Mouse (Mus musculus): ENCODE measurements around the gene Klhl8. TPM values are rescaled to one million over a fixed set of nuclear protein-coding genes. Genes with fewer than 3 reads are reported as not detected.

The Klhl8 gene
- polyA plus RNA-seq (2012; rRNA removed) = 9.8 and 14.9 TPM in 2 replicates

DNA sequence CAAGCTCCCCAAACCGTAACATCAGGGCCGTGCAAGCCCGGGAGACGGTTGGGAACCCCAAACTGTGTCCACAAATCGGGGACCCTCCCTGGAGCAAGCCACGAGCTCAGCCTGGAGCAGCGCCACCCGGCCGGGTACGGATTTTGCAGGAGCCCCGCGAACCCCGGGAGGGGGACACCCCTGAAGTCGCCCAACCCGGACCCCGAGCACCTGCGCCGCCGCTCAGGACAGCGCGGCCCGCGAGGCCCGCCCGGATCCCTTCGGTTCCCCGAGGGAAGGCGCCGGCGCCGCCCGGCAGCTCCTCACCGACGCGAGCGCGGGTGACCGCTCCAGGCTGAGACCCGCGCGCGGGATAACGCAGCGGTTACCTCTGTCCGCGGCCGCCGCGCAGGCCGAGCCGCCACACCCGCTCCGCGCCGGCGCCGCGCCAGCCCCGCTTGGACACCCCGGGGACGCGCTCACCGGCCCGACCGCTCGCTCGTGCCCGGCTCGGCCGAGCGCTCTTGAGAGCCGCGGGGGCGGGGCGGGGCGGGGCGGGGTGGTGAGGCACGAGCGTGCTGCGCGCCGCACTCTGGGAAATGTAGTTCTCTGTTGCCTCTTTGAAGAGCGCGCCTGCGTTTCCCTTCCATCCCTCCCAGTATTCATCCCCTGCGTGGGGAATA is at the start of gene Klhl8:
Gene Klhl8, minus strand, starts transcription at position 512 of the 662 bp plus-strand sequence.

Other genes starting within 250 kb of the Klhl8 start
- 7.5 and 9.8 TPM in 2 replicates for gene Aff1, start 218.9 kb downstream of the Klhl8 start, polyA plus RNA-seq (2012; rRNA removed)
- gene Hsd17b13, start 66.2 kb upstream of the Klhl8 start, polyA plus RNA-seq (2012; rRNA removed) = 0.37 TPM in 1 of 2 replicates, not detected in the other
- 39.5 and 40.0 TPM in 2 replicates for gene Hsd17b11, start 110.7 kb upstream of the Klhl8 start, polyA plus RNA-seq (2012; rRNA removed)
- 69.0 and 77.8 TPM in 2 replicates for gene Nudt9, start 135.0 kb upstream of the Klhl8 start, polyA plus RNA-seq (2012; rRNA removed)
- gene Gm17660, start 166.3 kb upstream of the Klhl8 start, polyA plus RNA-seq (2012; rRNA removed) = not detected in 2 replicates
- gene Sparcl1, start 202.5 kb upstream of the Klhl8 start, polyA plus RNA-seq (2012; rRNA removed) = 140 and 198 TPM in 2 replicates